Mouse (Mus musculus) testis, adult 2 months (tissue): Measurements from ENCODE around the gene Hus1b. TPM values are rescaled to one million over a fixed set of nuclear protein-coding genes. Genes with fewer than 3 reads are reported as not detected.
A peak's percentile ranks its signal among the peaks of the same experiment; 100 is the strongest.

Experiments
- H3K27ac ChIP-seq: fragments of 200-500 bp; 2 replicates; pipeline ENCODE4 v1.5.1; 2012; ENCODE audit warnings: low read depth, low read length; ENCODE audit not compliant: control insufficient read depth, insufficient read depth
- H3K27me3 ChIP-seq: fragments of 200-500 bp; 2 replicates; pipeline ENCODE4 v1.6.1; 2012; ENCODE audit warnings: mild to moderate bottlenecking, low read length, moderate library complexity; ENCODE audit not compliant: control insufficient read depth, insufficient read depth
- H3K36me3 ChIP-seq: fragments of 200-500 bp; 2 replicates; pipeline ENCODE4 v1.6.1; 2012; ENCODE audit warnings: mild to moderate bottlenecking, low read length; ENCODE audit not compliant: control insufficient read depth, insufficient read depth
- H3K4me1 ChIP-seq: fragments of 200-500 bp; 2 replicates; pipeline ENCODE4 v1.6.1; 2012; ENCODE audit warnings: low read length; ENCODE audit not compliant: control insufficient read depth, insufficient read depth
- H3K4me3 ChIP-seq: fragments of 200-500 bp; 2 replicates; pipeline ENCODE4 v1.5.1; 2012; ENCODE audit warnings: low read depth, mild to moderate bottlenecking, low read length, moderate library complexity, mixed read lengths; ENCODE audit not compliant: control insufficient read depth
- CTCF ChIP-seq: fragments of 200-500 bp; IDR thresholded peaks from 2 replicates; pipeline ENCODE4 v1.5.1; 2012; ENCODE audit warnings: low read depth, mild to moderate bottlenecking, inconsistent platforms, low read length, moderate library complexity; ENCODE audit not compliant: control insufficient read depth, insufficient read depth, insufficient replicate concordance
- POLR2A ChIP-seq: fragments of 200-500 bp; IDR thresholded peaks from 2 replicates; pipeline ENCODE4 v1.6.1; 2012; ENCODE audit warnings: low read depth, mild to moderate bottlenecking, inconsistent platforms, low read length, moderate library complexity; ENCODE audit not compliant: control insufficient read depth
- polyA plus RNA-seq: library from polyadenylated mRNA; depleted of rRNA; stranded (reverse); fragments of >200 nt; gene quantifications from 2 replicates; pipeline ENCODE4 v1.2.3, GENCODE M21; 2012

Gene Hus1b
- polyA plus RNA-seq, 1 experiment = 3.1 TPM

DNA sequence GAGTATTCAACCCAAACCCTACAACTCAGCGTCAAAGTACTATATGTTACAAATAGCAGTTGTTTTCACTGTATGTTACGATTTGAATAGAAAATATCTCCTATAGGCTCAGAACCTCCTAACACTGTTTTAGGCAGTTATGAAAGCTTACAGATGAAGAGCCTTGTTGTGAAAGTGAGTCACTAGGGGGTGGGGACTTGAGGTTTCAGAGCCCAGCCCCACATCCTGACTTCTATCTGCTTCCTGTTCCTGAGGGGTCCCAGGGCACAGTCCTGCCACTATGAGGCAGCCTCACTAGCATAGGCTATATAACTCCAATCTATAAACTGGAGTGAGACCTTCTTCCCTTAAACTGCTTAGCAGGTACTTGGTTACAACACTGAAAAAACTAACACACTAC, 24.5 kb upstream of the Hus1b start:
- Histone ChIP-seq H3K27ac (no peak overlapping the region), H3K4me1 (peaks cover 6% of the 10 kb centered on the region), H3K4me3 (no peak overlapping the region), H3K27me3 (no peaks in the 10 kb centered on the region), H3K36me3 (no peaks in the 10 kb centered on the region)
- TF ChIP-seq POLR2A (no peak), CTCF (no peak)

DNA sequence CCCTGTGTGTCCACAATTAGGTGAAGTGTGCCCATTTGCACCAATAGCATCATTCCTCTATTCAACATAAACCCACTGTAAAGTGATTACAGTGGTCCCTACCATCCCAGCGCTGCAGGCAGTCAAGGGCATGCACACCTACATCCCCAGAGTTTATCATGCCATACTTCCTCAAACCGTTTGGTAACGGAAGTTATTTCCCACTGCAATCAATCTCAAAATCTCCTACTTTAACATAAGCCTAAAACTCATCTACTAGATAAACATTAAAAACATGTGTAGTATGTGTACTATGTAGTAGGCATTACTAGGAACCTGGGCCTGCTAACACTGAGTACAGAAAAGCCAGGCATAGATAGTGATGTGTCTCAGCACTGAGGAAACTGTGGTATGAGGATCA, 23.5 kb upstream of the Hus1b start:
- Histone ChIP-seq H3K4me3 (no peak overlapping the region), H3K36me3 (no peaks in the 10 kb centered on the region), H3K27me3 (no peaks in the 10 kb centered on the region), H3K4me1 (peaks cover 6% of the 10 kb centered on the region), H3K27ac (no peak overlapping the region)
- TF ChIP-seq CTCF = no peak
- TF ChIP-seq POLR2A = no peak

DNA sequence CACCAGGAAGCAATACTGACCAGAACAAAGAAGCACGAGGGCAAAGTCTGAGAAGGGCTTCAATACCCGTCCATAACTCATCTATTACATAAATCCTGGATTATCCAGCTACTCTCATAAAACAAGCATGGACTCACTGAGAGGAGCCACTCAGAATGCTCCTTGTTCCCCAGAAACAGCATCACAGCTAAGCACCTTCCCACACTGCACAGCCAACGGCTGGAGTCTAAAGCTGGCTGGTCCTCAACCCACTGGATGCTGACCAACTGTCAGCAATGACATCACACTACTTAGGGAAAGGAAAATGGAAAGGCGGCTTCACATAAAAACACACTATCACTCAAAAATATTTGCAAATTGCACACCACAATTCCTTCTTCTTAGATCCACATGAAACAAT, 20.8 kb upstream of the Hus1b start:
- H3K27ac ChIP-seq = no peak overlapping the region
- no peaks in the 10 kb centered on the region; the same call in 1 of the 2 replicates for H3K4me1 ChIP-seq
- no peaks in the 10 kb centered on the region for H3K27me3 ChIP-seq
- no peak overlapping the region for H3K4me3 ChIP-seq
- no peaks in the 10 kb centered on the region for H3K36me3 ChIP-seq
- no peak for TF ChIP-seq POLR2A
- TF ChIP-seq CTCF = no peak

DNA sequence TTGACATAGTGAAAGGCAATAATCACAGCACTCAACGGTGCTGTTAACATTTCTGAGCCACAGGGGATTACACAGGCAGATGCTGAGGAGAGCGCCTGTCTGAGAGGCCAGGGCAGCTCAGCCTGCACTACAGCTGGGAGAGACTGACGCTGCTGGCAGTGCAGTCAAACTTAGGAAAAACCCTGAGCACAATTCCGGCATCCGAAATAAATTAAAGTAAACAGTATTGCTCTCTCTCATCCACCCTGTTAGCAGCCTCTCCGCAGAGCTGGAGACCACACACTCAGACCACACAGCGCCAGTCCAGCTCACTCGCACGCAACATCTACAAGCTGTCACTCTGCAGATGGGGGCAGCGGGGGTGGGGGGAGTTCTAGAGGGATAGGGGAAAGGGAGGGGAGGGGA, 18.9 kb upstream of the Hus1b start:
- no peaks in the 10 kb centered on the region for H3K36me3 ChIP-seq
- no peak overlapping the region for H3K27ac ChIP-seq
- no peak overlapping the region for H3K4me3 ChIP-seq
- H3K4me1 ChIP-seq = no peaks in the 10 kb centered on the region; the same call in 1 of the 2 replicates
- H3K27me3 ChIP-seq = no peaks in the 10 kb centered on the region
- no peak for TF ChIP-seq CTCF
- TF ChIP-seq POLR2A = no peak

DNA sequence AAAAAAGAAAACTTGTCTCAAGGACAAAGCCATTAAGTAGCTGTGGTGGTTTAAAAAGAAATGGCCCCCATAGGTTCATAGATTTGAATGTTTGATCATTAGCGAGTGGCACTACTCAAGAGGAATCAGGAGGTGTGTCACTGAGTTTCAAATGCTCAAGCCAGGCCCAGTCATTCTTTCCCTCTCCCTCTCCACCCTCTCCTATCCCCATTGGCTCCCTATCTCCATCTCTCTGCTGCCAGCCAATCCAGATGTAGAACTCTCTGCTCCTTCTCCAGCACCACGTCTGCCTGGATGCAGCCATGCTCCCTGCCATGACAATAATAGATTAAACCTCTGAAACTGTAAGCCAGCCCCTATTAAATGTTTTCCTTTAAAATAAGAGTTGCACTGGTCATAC, 14.4 kb upstream of the Hus1b start:
- TF ChIP-seq CTCF = no peak
- no peak for TF ChIP-seq POLR2A

DNA sequence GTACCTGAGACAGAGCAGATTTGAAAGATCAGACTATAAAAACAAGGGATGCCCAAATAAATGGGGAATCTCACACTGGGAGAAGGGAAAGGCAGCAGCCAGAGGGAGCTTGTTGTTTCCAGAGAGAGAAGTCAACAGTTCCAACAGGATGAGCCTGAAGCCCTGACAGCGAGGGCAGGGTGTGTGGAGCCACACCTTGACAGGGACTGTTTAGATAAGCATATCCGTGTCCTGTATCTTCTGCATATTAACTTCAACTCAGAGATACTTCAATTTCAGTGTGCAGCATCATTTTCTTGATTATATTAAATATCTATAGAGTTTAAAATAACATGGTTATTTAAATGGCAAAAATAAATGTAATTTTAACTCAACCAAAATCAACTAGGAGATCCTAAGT, 13.2 kb upstream of the Hus1b start:
- H3K27ac ChIP-seq = no peak overlapping the region

More for the DNA sequence above, 14.4 kb upstream of the Hus1b start:
- H3K27me3 ChIP-seq = no peaks in the 10 kb centered on the region
- H3K4me1 ChIP-seq = no peaks in the 10 kb centered on the region; the same call in 1 of the 2 replicates
- H3K27ac ChIP-seq = no peak overlapping the region
- H3K4me3 ChIP-seq = no peak overlapping the region
- H3K36me3 ChIP-seq = no peaks in the 10 kb centered on the region

DNA sequence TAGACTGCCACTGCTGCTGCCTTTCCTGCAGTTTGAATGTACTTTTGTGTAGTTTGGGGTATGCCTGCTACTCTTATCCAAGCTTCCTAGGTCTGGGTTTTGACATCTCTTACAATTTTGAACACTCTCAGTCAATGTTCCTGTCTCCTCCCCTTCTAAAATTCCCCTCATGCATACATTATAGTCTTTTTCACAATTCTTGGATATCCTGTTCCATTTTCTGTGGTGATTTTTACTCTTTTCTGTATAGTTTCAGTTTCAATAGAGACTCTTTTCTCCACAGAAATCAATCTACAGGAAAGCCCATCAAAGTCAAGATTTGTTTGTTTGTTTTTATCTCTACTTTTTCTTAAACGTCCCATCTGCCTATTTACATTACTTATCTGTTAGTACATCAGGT, 6.0 kb upstream of the Hus1b start:
- Histone ChIP-seq H3K4me1 (peaks cover 2% of the 10 kb centered on the region; the same call in 1 of the 2 replicates), H3K27me3 (no peaks in the 10 kb centered on the region), H3K36me3 (no peaks in the 10 kb centered on the region), H3K27ac (no peak overlapping the region), H3K4me3 (no peak overlapping the region)
- no peak for TF ChIP-seq POLR2A

More for the DNA sequence above, 13.2 kb upstream of the Hus1b start:
- TF ChIP-seq CTCF = no peak
- TF ChIP-seq POLR2A = no peak
- no peaks in the 10 kb centered on the region for H3K4me1 ChIP-seq
- no peaks in the 10 kb centered on the region for H3K36me3 ChIP-seq
- no peak overlapping the region for H3K4me3 ChIP-seq
- no peaks in the 10 kb centered on the region for H3K27me3 ChIP-seq

DNA sequence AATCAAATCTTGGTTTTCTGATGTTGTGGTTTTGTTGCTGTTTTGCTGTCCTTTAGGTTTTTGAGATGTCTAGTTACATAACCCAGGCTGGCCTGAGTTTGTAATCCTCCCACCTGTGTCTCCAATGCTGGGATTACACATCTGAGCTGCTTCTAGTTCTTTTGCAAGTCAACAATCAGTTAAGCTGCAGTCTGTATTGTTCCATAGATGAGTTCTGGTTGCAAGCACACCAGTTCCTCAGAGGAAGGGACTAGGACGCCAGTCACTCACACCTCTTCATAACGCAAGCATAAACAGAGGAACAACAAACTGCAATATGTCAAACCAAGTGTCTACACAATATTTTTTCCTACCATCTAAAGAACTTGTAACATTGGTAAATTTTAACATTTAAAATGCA, 4.5 kb upstream of the Hus1b start:
- Histone ChIP-seq H3K27ac (no peak overlapping the region), H3K4me3 (no peak overlapping the region), H3K36me3 (no peaks in the 10 kb centered on the region), H3K27me3 (no peaks in the 10 kb centered on the region), H3K4me1 (peaks cover 4% of the 10 kb centered on the region)
- TF ChIP-seq CTCF = no peak
- TF ChIP-seq POLR2A = no peak

DNA sequence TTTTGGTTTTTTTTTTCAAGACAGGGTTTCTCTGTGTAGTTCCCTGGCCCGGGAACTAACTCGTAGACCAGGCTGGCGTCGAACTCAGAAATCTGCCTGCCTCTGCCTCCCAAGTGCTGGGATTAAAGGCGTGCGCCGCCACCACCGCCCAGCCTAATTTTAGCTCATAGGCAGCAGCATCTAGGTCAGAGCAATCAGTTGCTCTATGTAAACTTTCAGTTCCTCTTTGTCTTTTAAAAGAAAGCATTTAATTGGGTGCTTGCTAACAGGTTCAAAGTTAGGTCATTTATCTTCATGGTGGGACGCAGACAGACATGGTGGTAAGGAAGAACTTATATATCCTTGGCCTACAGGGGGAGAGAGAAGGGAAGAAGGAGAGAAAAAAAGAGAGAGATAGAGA, 1.6 kb upstream of the Hus1b start:
- peaks cover 5% of the 10 kb centered on the region for H3K4me1 ChIP-seq
- TF ChIP-seq POLR2A (no peak), CTCF (no peak)
- no peak overlapping the region for H3K27ac ChIP-seq
- no peaks in the 10 kb centered on the region for H3K27me3 ChIP-seq
- no peaks in the 10 kb centered on the region for H3K36me3 ChIP-seq
- H3K4me3 ChIP-seq = peak overlapping the region; percentile 3; the same call in 1 of the 2 replicates
